Mouse (Mus musculus): ENCODE measurements around the gene Galnt2. TPM values are rescaled to one million over a fixed set of nuclear protein-coding genes. Genes with fewer than 3 reads are reported as not detected.

Galnt2 gene
- polyA plus RNA-seq, 1 experiment from 2014 or later: 46.4 TPM

DNA sequence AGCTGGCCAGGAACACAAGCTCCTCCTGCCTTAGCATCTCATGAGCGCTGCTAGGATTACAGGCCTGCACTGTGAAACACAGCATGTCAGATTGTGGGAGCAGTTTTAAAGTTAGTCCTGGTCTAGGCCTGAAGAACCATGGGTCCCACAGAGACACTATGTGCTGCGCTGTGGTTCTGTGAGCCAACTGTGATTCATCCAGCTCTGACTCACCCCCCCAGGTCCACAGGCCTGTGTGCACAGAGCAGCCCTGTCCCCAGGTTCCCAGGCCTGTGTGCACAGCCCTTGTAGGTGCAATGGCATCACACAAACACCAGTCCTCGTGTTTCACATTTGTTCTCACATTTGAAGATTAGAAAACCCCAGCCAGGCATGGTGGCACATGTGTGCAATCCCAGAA lies 99.9 kb downstream of the Galnt2 start:
- no peak overlapping the region for H3K4me3 ChIP-seq (ENCODE audit: low read length)
- no peaks in the 10 kb centered on the region for H3K4me1 ChIP-seq (replicated peaks; ENCODE audit: control insufficient read depth, insufficient read depth, low read length)
- H3K9me3 ChIP-seq (ENCODE audit: control insufficient read depth, low read length): no peaks in the 10 kb centered on the region
- no peak overlapping the region for H3K4me2 ChIP-seq (ENCODE audit: low read depth, low read length)
- H3K36me3 ChIP-seq (ENCODE audit: control insufficient read depth, insufficient read depth, low read length): peaks cover 10% of the 10 kb centered on the region
- no peaks in the 10 kb centered on the region for H3K27me3 ChIP-seq (ENCODE audit: control insufficient read depth, insufficient read depth, low read depth, low read length)
- no peak overlapping the region for H3K9ac ChIP-seq (ENCODE audit: low read length)
- no peak for ATAC-seq (ENCODE audit: low read depth)
- WGBS: 81% methylated on average over 3 of the region's 3 CpGs
- no peak overlapping the region for H3K27ac ChIP-seq (ENCODE audit: low read length)

DNA sequence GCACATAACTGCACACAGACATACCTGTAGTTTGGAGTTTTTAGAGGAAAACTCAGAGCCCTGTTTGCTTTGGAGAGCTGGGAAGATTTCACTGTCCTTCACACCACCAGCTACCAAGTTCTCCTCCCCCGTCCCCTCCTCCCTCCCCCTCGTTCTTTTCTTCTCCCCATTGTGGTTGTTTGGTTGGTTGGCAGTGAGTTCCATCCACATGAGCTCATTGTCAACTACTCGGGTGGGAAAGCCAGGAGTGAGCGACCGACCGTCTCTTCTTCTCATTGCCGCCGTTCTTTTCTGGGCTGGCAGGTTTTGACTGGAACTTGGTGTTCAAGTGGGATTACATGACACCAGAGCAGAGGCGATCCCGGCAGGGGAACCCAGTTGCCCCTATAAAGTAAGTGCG lies 100.5 kb downstream of the Galnt2 start:
- Histone ChIP-seq H3K4me3 (ENCODE audit: low read length) (no peak overlapping the region), H3K4me2 (ENCODE audit: low read depth, low read length) (no peak overlapping the region), H3K4me1 (replicated peaks; ENCODE audit: control insufficient read depth, insufficient read depth, low read length) (no peaks in the 10 kb centered on the region), H3K36me3 (ENCODE audit: control insufficient read depth, insufficient read depth, low read length) (peaks cover 13% of the 10 kb centered on the region), H3K27me3 (ENCODE audit: control insufficient read depth, insufficient read depth, low read depth, low read length) (no peaks in the 10 kb centered on the region), H3K9ac (ENCODE audit: low read length) (no peak overlapping the region), H3K9me3 (ENCODE audit: control insufficient read depth, low read length) (no peaks in the 10 kb centered on the region), H3K27ac (ENCODE audit: low read length) (no peak overlapping the region)
- 81% methylated on average over 11 of the region's 11 CpGs for WGBS
- no peak for ATAC-seq (ENCODE audit: low read depth)

DNA sequence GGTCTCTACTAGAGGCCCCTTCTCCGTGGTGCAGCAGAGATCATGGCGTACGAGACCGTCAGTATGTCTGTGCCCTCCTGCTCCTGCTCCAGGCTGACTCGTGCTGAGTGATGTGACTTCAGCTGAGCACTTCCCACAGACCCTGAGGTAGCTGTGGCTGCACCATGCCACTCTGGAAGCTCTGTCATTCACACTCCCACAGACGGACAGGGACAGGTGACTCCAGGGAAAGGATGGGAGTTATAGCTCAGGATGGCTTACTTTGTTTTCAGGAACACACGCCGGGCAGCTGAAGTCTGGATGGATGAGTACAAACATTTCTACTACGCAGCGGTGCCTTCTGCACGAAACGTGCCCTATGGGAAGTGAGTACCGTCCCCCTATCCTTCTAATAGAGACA lies 105.1 kb downstream of the Galnt2 start:
- no peak overlapping the region for H3K9ac ChIP-seq (ENCODE audit: low read length)
- H3K4me2 ChIP-seq (ENCODE audit: low read depth, low read length): no peak overlapping the region
- H3K9me3 ChIP-seq (ENCODE audit: control insufficient read depth, low read length): no peaks in the 10 kb centered on the region
- WGBS: 91% methylated on average over 13 of the region's 13 CpGs
- H3K4me3 ChIP-seq (ENCODE audit: low read length): no peak overlapping the region
- no peak overlapping the region for H3K27ac ChIP-seq (ENCODE audit: low read length)
- ATAC-seq (ENCODE audit: low read depth): no peak
- peaks cover 15% of the 10 kb centered on the region for H3K36me3 ChIP-seq (ENCODE audit: control insufficient read depth, insufficient read depth, low read length)
- H3K27me3 ChIP-seq (ENCODE audit: control insufficient read depth, insufficient read depth, low read depth, low read length): no peaks in the 10 kb centered on the region
- no peaks in the 10 kb centered on the region for H3K4me1 ChIP-seq (replicated peaks; ENCODE audit: control insufficient read depth, insufficient read depth, low read length)

DNA sequence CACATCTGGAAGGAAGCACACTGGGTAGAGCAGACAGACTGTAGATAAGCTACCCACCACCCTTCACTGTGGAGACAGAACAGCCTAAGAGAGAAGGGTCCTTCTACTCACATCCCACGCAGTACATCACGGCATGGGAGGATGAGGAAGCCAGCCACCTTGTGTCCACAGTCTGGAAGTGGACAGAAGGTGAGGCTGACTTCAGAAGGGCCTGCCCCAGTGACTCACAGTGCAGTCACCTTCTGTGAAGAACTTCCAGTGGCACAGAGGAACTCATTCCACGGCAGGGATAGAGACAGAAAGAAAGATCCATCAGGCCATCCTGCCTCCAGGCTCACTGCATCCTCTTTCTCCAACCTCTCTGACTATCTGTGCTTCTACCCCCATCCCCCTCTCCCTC lies 108.6 kb downstream of the Galnt2 start:
- H3K27ac ChIP-seq (ENCODE audit: low read length): no peak overlapping the region
- H3K4me1 ChIP-seq (replicated peaks; ENCODE audit: control insufficient read depth, insufficient read depth, low read length): no peaks in the 10 kb centered on the region
- no peak overlapping the region for H3K4me3 ChIP-seq (ENCODE audit: low read length)
- WGBS: 75% methylated on average over 3 of the region's 3 CpGs
- no peak for ATAC-seq (ENCODE audit: low read depth)
- no peaks in the 10 kb centered on the region for H3K27me3 ChIP-seq (ENCODE audit: control insufficient read depth, insufficient read depth, low read depth, low read length)
- H3K36me3 ChIP-seq (ENCODE audit: control insufficient read depth, insufficient read depth, low read length): peaks cover 16% of the 10 kb centered on the region
- H3K9me3 ChIP-seq (ENCODE audit: control insufficient read depth, low read length): no peaks in the 10 kb centered on the region
- H3K9ac ChIP-seq (ENCODE audit: low read length): no peak overlapping the region
- no peak overlapping the region for H3K4me2 ChIP-seq (ENCODE audit: low read depth, low read length)

DNA sequence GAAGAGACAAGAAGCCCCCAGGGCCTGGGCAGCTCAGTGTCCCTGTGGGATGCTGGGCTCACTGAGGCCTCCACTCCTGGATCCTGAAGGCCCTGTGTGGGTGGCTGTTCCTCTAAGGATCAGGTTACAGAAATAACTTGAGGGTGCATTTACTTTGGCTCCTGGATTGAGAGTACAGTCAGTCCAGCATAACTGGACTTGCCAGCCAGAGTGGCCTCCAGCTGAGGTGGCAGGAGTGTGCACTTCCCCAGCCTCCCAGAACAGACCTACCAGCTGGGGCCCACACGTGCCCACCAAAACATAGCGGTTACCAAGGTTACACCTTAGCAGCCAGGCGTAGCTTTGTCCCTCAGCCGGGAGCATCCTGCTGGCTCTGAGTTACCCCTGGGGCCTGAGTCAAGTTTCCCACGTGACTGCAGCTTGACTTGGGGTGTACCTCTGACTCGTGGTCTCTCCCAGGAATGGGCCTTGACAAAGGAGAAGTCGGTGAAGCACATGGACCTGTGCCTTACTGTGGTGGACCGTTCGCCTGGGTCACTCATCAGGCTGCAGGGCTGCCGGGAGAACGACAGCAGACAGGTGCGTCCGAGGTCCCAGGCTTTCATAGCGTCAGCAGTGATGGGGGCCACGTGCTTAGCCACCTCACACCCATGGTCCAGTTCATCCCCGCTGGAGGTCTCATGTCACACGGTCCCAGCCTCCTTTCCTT lies 109.3 kb downstream of the Galnt2 start:
- Histone ChIP-seq H3K27ac (ENCODE audit: low read length) (no peak overlapping the region), H3K4me3 (ENCODE audit: low read length) (no peak overlapping the region), H3K9ac (ENCODE audit: low read length) (no peak overlapping the region), H3K36me3 (ENCODE audit: control insufficient read depth, insufficient read depth, low read length) (peaks cover 19% of the 10 kb centered on the region), H3K4me2 (ENCODE audit: low read depth, low read length) (no peak overlapping the region), H3K27me3 (ENCODE audit: control insufficient read depth, insufficient read depth, low read depth, low read length) (no peaks in the 10 kb centered on the region), H3K9me3 (ENCODE audit: control insufficient read depth, low read length) (no peaks in the 10 kb centered on the region), H3K4me1 (replicated peaks; ENCODE audit: control insufficient read depth, insufficient read depth, low read length) (no peaks in the 10 kb centered on the region)
- 72% methylated on average over 17 of the region's 17 CpGs for WGBS
- ATAC-seq (ENCODE audit: low read depth): peak; percentile 47; the same call in 1 of the 2 replicates

DNA sequence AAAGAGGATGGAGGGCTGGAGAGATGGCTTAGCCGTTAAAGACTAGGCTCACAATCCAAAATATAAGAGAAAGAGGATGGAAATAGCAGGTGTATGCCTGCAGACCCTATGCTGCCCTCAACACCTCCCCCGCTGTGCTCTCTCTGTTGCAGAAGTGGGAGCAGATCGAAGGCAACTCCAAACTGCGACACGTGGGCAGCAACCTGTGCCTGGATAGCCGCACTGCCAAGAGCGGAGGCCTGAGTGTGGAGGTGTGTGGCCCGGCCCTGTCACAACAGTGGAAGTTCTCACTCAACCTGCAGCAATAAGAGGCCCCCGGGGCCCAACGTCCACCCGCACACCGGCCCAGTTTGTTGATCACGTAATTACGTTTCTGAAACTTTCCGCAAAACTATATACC lies 112.0 kb downstream of the Galnt2 start:
- 93% methylated on average over 15 of the region's 15 CpGs for WGBS
- Histone ChIP-seq H3K9me3 (ENCODE audit: control insufficient read depth, low read length) (no peaks in the 10 kb centered on the region), H3K27me3 (ENCODE audit: control insufficient read depth, insufficient read depth, low read depth, low read length) (no peaks in the 10 kb centered on the region), H3K27ac (ENCODE audit: low read length) (no peak overlapping the region), H3K36me3 (ENCODE audit: control insufficient read depth, insufficient read depth, low read length) (peaks cover 15% of the 10 kb centered on the region), H3K9ac (ENCODE audit: low read length) (no peak overlapping the region), H3K4me1 (replicated peaks; ENCODE audit: control insufficient read depth, insufficient read depth, low read length) (no peaks in the 10 kb centered on the region), H3K4me2 (ENCODE audit: low read depth, low read length) (no peak overlapping the region), H3K4me3 (ENCODE audit: low read length) (no peak overlapping the region)
- ATAC-seq (ENCODE audit: low read depth): no peak

DNA sequence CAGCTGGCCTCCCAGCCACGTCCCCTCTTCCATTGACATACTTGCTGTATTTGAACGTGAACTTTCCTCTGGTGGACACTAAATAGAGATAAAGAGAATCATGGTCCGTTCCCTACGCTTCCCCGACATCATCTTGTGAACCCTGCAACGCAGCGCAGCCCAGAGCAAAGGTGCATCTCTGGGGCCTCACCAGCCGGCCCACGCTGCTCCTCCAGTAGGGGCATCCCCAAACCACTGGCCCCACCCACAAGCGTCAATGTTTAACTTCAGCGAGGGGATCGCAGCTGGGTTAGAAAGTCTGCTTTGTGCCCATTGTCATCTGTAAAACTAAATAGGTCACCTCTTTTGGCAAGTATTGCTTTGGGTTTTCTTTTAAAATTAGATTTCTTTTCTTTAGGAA lies 112.8 kb downstream of the Galnt2 start:
- no peaks in the 10 kb centered on the region for H3K27me3 ChIP-seq (ENCODE audit: control insufficient read depth, insufficient read depth, low read depth, low read length)
- no peak for ATAC-seq (ENCODE audit: low read depth)
- no peak overlapping the region for H3K4me3 ChIP-seq (ENCODE audit: low read length)
- 78% methylated on average over 12 of the region's 12 CpGs for WGBS
- H3K9me3 ChIP-seq (ENCODE audit: control insufficient read depth, low read length): no peaks in the 10 kb centered on the region
- H3K4me1 ChIP-seq (replicated peaks; ENCODE audit: control insufficient read depth, insufficient read depth, low read length): no peaks in the 10 kb centered on the region
- no peak overlapping the region for H3K9ac ChIP-seq (ENCODE audit: low read length)
- peaks cover 10% of the 10 kb centered on the region for H3K36me3 ChIP-seq (ENCODE audit: control insufficient read depth, insufficient read depth, low read length)
- no peak overlapping the region for H3K27ac ChIP-seq (ENCODE audit: low read length)
- H3K4me2 ChIP-seq (ENCODE audit: low read depth, low read length): no peak overlapping the region

DNA sequence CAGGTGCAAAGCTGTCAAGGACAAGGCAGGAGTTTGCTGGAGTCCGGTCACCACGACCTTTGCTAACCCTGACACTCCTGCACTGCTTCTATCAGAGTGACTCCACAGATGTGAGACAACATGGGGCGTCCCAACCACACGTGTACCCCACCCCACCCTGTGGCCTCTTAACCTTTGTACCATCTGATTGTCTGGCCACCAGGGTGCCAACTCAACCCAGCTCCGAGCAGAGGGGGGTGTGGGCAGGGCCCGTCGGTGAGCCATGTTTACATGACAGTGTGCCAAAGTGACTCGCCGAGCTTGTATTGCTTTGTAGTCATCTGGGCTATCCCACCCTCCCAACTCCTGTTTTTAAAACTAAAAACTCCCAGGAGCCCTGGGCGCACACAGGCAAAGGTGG lies 113.9 kb downstream of the Galnt2 start:
- H3K9me3 ChIP-seq (ENCODE audit: control insufficient read depth, low read length): no peaks in the 10 kb centered on the region
- ATAC-seq (ENCODE audit: low read depth): no peak
- H3K4me2 ChIP-seq (ENCODE audit: low read depth, low read length): no peak overlapping the region
- peaks cover 10% of the 10 kb centered on the region for H3K36me3 ChIP-seq (ENCODE audit: control insufficient read depth, insufficient read depth, low read length)
- no peaks in the 10 kb centered on the region for H3K4me1 ChIP-seq (replicated peaks; ENCODE audit: control insufficient read depth, insufficient read depth, low read length)
- H3K9ac ChIP-seq (ENCODE audit: low read length): no peak overlapping the region
- no peaks in the 10 kb centered on the region for H3K27me3 ChIP-seq (ENCODE audit: control insufficient read depth, insufficient read depth, low read depth, low read length)
- WGBS: 76% methylated on average over 10 of the region's 10 CpGs
- no peak overlapping the region for H3K27ac ChIP-seq (ENCODE audit: low read length)
- no peak overlapping the region for H3K4me3 ChIP-seq (ENCODE audit: low read length)

DNA sequence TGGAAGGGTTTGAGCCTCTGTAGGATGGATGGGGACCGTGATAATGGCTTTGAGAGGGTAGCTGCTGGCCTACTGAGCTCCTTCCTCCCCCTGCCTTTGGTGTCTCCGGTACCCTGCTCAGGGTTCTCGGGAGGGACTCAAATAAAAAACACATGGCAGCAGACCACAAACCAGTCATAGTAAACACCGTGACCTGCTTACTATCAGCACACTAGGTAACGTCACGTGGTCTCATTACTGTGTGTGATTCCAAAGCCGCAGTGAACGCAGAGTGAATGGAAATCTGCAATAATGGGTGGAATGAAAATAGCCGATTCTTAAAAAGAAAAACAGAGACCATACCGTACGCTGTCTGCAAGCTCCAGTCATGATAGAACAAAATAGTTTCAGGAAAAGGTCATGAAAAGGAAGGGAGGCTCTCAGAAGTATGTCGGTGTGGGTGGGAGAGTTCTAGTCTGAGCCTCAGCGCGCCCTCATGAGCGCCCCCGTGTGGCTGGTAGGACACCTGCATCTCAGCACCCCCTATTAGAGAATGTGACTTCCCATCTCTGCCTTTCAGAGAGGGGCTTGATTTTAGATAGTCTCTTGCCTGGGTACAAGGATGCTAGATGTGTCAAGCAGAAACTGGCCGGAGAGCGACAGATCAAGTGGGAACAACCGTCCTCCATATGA lies 115.8 kb downstream of the Galnt2 start:
- Histone ChIP-seq H3K27ac (ENCODE audit: low read length) (no peak overlapping the region), H3K9ac (ENCODE audit: low read length) (no peak overlapping the region), H3K4me2 (ENCODE audit: low read depth, low read length) (no peak overlapping the region), H3K36me3 (ENCODE audit: control insufficient read depth, insufficient read depth, low read length) (peaks cover 10% of the 10 kb centered on the region), H3K4me1 (replicated peaks; ENCODE audit: control insufficient read depth, insufficient read depth, low read length) (no peaks in the 10 kb centered on the region), H3K27me3 (ENCODE audit: control insufficient read depth, insufficient read depth, low read depth, low read length) (no peaks in the 10 kb centered on the region), H3K4me3 (ENCODE audit: low read length) (no peak overlapping the region), H3K9me3 (ENCODE audit: control insufficient read depth, low read length) (no peaks in the 10 kb centered on the region)
- ATAC-seq (ENCODE audit: low read depth): peak; percentile 47; the same call in 1 of the 2 replicates
- WGBS: 41% methylated on average over 19 of the region's 19 CpGs

Data from lung, embryonic 16.5 days (tissue).